Mouse (Mus musculus) hindbrain, embryonic 15.5 days (tissue): Measurements from ENCODE around the gene Rai1. TPM values are rescaled to one million over a fixed set of nuclear protein-coding genes. Genes with fewer than 3 reads are reported as not detected.

ENCODE experiments used
- ATAC-seq: fragments of 200-750 bp; cut with Nextera tagmentation; 2 replicates; pipeline ENCODE4 v1.8.0; 2017; ENCODE audit warnings: low read depth, moderate number of reproducible peaks, moderate TSS enrichment; ENCODE audit not compliant: low FRiP score
- H3K27ac ChIP-seq: fragments of 300-500 bp; sonication (generic); replicated peaks from 2 replicates; pipeline ENCODE4 v1.5.1; 2015; ENCODE audit warnings: mild to moderate bottlenecking, inconsistent platforms
- H3K27me3 ChIP-seq: fragments of 300-500 bp; sonication (generic); 2 replicates; pipeline ENCODE4 v1.6.1; 2015; ENCODE audit warnings: control low read depth, inconsistent platforms
- H3K36me3 ChIP-seq: fragments of 300-500 bp; sonication (generic); 2 replicates; pipeline ENCODE4 v1.6.1; 2015; ENCODE audit warnings: control low read depth, inconsistent platforms
- H3K4me1 ChIP-seq: fragments of 300-500 bp; sonication (generic); replicated peaks from 2 replicates; pipeline ENCODE4 v1.6.1; 2015; ENCODE audit warnings: control low read depth, inconsistent platforms
- H3K4me2 ChIP-seq: fragments of 300-500 bp; sonication (generic); 2 replicates; pipeline ENCODE4 v1.6.1; 2015; ENCODE audit warnings: moderate library complexity, mild to moderate bottlenecking, inconsistent platforms
- H3K4me3 ChIP-seq: fragments of 300-500 bp; sonication (generic); 2 replicates; pipeline ENCODE4 v1.5.1; 2015; ENCODE audit warnings: mild to moderate bottlenecking, inconsistent platforms
- H3K9ac ChIP-seq: fragments of 300-500 bp; sonication (generic); 2 replicates; pipeline ENCODE4 v1.6.1; 2015; ENCODE audit warnings: inconsistent platforms
- H3K9me3 ChIP-seq: fragments of 300-500 bp; sonication (generic); 2 replicates; pipeline ENCODE4 v1.6.1; 2016; ENCODE audit warnings: control low read depth, inconsistent platforms
- WGBS: fragments of 180-500 bp; shearing (Covaris S2); methylation state at CpG from one replicate; pipeline ENCODE4 v1.1.7; 2015; 5-methylcytosine and 5-hydroxymethylcytosine counted together
- polyA plus RNA-seq: library from polyadenylated mRNA; unstranded; fragments of >200 nt; fragmentation: Nextera tagmentation; extraction: Ambion mirVana; gene quantifications from 2 replicates; pipeline ENCODE4 v1.2.1, GENCODE M21; 2015

Rai1 gene
- polyA plus RNA-seq, 1 experiment from 2014 or later = 32.5 TPM

DNA sequence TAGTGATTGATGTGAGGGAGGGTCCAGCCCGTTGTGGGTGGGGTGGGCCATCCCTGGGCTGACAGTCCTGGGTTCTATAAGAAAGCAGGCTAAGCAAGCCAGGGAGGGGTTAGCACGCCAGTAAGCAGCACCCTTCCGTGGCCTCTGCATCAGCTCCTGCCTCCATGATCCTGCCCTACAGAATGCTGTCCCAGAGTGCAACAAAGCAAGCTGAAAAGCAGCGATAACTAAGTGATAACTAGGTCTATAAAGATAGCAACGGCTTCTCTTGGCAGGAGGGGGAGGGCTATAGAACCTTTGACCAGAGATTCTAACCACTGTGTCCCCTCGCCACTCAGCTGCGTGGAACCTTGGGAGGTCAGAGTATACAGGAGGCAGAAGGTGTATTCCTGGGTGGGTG is 112.7 kb downstream of the Rai1 start:
- Histone ChIP-seq H3K9ac (no peak overlapping the region), H3K4me1 (peaks cover 23% of the 10 kb centered on the region), H3K27me3 (no peaks in the 10 kb centered on the region), H3K4me2 (no peak overlapping the region), H3K36me3 (no peaks in the 10 kb centered on the region), H3K27ac (no peak overlapping the region), H3K9me3 (no peaks in the 10 kb centered on the region), H3K4me3 (no peak overlapping the region)
- ATAC-seq = no peak
- WGBS = 91% methylated on average over 7 of the region's 7 CpGs

DNA sequence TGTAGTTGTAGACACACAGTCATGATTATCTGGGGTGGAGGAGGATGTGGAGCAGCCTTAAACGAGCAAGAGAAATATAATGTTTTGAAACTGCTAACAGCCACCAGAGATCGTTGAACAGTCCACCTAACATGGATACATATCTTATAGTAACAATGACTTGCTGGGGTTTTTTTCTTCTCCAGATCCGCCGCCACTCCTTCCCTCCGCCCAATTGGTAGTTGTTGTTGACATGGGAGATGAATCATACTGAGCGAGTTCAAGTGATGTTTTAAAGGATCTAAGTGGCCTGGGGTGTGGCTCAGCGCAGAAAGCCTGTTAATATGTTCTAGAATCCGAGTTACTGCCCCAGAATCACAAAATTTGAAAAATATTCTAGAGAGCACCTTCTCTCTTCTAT is 114.8 kb downstream of the Rai1 start:
- ATAC-seq = no peak
- no peak overlapping the region for H3K27ac ChIP-seq
- peak overlapping the region; percentile 68 for H3K4me2 ChIP-seq
- H3K9me3 ChIP-seq = no peaks in the 10 kb centered on the region
- no peaks in the 10 kb centered on the region for H3K36me3 ChIP-seq
- H3K4me3 ChIP-seq = peak overlapping the region; percentile 56
- H3K4me1 ChIP-seq = peaks cover 32% of the 10 kb centered on the region
- H3K9ac ChIP-seq = peak overlapping the region; percentile 46
- H3K27me3 ChIP-seq = no peaks in the 10 kb centered on the region
- WGBS = 47% methylated on average over 8 of the region's 8 CpGs

DNA sequence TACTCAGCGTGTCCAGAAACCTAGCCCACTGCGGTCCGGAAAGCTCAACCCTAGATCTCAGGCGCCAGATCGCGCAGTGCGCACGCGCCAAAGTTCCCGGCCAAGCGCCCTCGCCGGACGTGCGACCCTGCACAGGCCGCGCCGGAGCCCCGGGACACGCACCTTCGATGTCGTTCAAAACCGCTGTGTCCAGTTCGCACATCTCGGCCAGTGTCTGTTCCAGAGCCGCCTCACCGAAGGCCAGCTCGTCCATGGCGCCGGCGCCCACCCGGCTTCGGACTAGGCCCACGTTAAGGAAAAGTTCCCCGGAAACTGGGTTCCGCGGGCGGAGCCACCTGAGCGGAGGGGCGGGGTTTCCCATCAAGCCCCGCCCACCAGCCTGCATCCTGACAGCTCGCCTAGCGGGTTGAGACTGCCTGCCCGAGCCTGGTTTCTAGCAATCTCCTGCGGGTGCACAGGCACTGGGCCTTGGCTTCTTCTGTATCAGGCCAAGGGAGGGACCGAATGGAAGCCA is 115.5 kb downstream of the Rai1 start:
- WGBS = under 1% methylated on average over 46 of the region's 46 CpGs

DNA sequence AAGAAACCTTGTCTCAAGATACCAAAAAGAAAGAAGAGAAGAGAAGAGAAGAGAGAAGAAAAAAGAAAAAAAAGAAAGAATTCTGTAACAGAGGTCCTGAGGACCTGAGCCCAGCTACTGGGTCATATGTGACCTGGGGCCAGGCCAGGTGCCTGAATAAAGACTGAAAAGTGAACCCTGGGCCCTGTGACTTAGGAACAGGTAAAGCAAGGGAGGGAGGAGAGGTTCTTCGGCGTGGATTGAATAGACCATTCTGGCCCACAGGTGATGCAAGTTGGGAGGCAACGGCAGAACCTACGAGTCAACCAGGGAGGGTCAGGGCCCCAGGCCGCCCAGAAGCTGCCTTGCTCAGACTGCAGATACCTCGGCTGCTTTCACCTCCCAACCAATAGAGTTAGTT is 116.6 kb downstream of the Rai1 start:
- Histone ChIP-seq H3K9me3 (no peaks in the 10 kb centered on the region), H3K27ac (no peak overlapping the region), H3K27me3 (no peaks in the 10 kb centered on the region), H3K4me1 (peaks cover 32% of the 10 kb centered on the region), H3K4me2 (no peak overlapping the region), H3K4me3 (no peak overlapping the region), H3K36me3 (no peaks in the 10 kb centered on the region), H3K9ac (no peak overlapping the region)
- WGBS = 92% methylated on average over 6 of the region's 6 CpGs
- ATAC-seq = no peak

More for the DNA sequence above, 115.5 kb downstream of the Rai1 start:
- H3K27me3 ChIP-seq = no peaks in the 10 kb centered on the region
- peak overlapping the region; percentile 56 for H3K4me3 ChIP-seq
- peak; percentile 81 for ATAC-seq
- H3K4me2 ChIP-seq = peak overlapping the region; percentile 68
- H3K36me3 ChIP-seq = no peaks in the 10 kb centered on the region
- peak overlapping the region; percentile 61 for H3K27ac ChIP-seq
- no peaks in the 10 kb centered on the region for H3K9me3 ChIP-seq
- H3K4me1 ChIP-seq = peaks cover 32% of the 10 kb centered on the region
- peak overlapping the region; percentile 46 for H3K9ac ChIP-seq

DNA sequence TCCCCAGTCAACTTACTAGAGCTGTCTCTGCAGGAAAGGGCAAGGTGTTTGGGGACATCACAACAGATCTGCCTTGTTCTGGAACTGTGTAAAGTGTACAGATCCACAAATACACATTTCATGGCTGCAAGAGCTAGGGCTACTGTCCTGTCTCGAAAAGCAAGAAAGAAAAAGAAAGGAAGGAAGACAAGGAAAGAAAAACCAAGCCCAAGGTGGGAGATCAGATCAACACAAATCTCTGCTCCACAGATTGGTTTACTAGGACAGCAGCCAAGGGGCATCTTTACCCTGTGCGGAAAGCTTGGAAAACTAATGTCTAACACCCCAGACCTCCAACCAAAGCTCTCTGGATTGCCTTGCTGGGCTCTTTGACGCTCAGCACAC is 117.3 kb downstream of the Rai1 start:
- Histone ChIP-seq H3K4me1 (peaks cover 32% of the 10 kb centered on the region), H3K4me3 (peak overlapping the region; percentile 32; the same call in 1 of the 2 replicates), H3K9ac (no peak overlapping the region), H3K36me3 (no peaks in the 10 kb centered on the region), H3K9me3 (no peaks in the 10 kb centered on the region), H3K27ac (peak overlapping the region; percentile 70), H3K4me2 (peak overlapping the region; percentile 75), H3K27me3 (no peaks in the 10 kb centered on the region)
- ATAC-seq = no peak
- 53% methylated on average over 3 of the region's 3 CpGs for WGBS

DNA sequence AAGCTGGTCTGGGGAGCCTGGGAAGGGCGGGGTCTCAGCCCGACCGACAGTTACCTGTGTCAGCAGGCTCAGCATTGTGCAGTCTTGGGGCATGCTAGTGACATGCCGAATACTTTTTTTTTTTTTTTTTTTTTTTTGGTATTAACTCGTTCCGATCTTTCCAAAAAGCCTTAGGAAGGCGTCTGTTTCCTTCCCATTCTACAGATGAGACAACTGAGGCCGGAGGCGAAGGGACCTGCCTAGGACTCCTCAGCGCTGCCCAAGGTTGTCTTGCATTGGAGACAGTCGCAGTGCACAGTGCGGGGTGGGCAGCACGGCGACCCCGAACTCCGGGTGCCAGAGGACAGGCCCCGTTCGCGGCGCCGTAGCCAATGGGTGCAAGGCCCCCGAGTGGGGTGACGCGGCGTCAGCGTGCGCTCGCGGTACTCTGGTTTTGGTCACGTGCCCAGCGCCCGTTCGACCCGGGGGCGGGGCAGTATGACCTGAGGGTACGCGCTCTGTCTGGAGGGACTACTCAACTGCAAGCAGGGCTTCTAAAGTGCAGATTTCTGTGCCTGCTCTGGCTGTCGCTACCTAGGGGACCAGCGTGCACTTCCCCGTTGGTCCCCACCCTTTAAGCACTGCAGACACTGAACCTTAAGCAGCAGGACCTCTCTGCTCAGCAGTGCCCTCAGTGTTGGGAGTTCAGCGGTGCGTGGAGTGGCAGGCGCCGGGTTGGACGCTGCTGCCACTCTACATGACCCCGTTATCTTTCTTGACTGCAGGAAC is 117.8 kb downstream of the Rai1 start, which contains the start of gene Srebf1:
TSS of gene Srebf1 (minus strand) at position 113 of the 768 bp plus-strand sequence.
- Histone ChIP-seq H3K9me3 (no peaks in the 10 kb centered on the region), H3K36me3 (no peaks in the 10 kb centered on the region), H3K4me3 (peak within 1 kb of the TSS; percentile 32), H3K4me2 (peak within 1 kb of the TSS; percentile 75), H3K9ac (peak within 1 kb of the TSS; percentile 34), H3K4me1 (peaks cover 32% of the 10 kb centered on the region), H3K27ac (peak within 1 kb of the TSS; percentile 70), H3K27me3 (no peaks in the 10 kb centered on the region)
- peak; percentile 81 for ATAC-seq
- 6% methylated on average over 46 of the region's 46 CpGs for WGBS

DNA sequence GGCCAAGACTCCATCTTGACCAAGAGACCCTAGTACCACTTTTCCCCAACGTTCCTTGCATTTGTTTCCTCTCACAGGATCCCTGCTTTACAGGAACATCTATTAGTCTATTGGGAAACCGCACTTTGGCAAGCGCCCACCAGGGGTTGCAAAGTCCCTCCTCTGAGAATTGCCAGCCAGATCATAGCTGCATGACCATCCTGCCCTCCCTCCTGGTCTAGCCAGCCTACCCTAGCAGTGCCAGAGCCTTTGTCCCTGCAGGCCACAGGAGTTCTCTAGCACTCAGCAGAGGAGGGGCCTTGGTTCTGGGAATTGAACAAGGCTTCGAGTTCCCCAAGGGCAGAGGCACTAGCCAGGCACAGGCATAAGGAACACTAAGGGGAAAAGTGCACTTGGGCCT is 119.9 kb downstream of the Rai1 start:
- Histone ChIP-seq H3K27ac (no peak overlapping the region), H3K4me3 (no peak overlapping the region), H3K9me3 (no peaks in the 10 kb centered on the region), H3K9ac (no peak overlapping the region), H3K36me3 (0 out of 2 replicates have a peak, but pooled peaks cover 3% of the 10 kb centered on the region), H3K4me1 (peaks cover 24% of the 10 kb centered on the region), H3K4me2 (no peak overlapping the region), H3K27me3 (no peaks in the 10 kb centered on the region)
- no peak for ATAC-seq
- 48% methylated on average over 4 of the region's 4 CpGs for WGBS

DNA sequence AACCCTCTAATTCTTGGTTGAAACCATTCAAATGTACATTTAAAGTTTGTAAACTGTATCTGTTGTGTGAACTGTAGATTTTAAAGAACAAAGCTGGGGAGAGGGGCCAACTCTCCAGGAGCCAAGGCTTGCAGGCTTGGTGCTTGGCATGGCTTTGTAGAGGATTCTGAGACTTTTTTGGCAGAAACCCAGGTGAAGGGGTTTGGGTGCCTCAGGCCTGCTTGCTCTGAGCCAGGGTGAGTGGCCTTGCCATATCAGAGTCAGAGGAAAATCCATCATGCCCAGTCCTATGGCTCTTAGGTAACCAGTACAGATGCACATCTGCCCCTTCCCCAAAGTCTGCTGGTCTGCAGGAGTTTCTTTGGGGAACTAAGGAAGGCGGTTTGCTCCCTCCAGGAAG is 121.1 kb downstream of the Rai1 start:
- Histone ChIP-seq H3K4me1 (peaks cover 16% of the 10 kb centered on the region), H3K4me2 (no peak overlapping the region), H3K4me3 (no peak overlapping the region), H3K27ac (no peak overlapping the region), H3K9me3 (no peaks in the 10 kb centered on the region), H3K36me3 (0 out of 2 replicates have a peak, but pooled peaks cover 3% of the 10 kb centered on the region), H3K9ac (no peak overlapping the region), H3K27me3 (no peaks in the 10 kb centered on the region)
- WGBS = 71% methylated on average over 1 of the region's 1 CpGs
- ATAC-seq = no peak

DNA sequence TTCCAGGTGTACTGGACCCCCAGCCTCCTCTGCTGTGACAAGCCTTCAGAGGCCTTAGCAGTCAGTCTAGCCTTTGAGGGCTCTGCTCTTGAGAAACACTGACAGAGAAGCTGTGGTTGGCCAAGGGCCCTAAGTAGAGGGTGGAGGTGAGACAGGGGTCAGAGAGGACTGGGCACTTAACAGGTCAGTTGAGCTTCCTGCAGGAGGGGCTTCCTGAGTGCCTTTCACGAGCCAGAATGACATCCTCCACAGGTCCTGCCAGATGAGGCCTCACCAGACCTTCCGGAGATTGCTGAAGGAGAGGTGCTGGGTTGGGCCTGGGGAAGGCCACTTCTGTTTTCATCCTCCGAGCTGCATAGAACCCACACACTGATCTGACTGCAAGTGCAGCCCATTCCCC is 123.7 kb downstream of the Rai1 start:
- ATAC-seq = no peak
- Histone ChIP-seq H3K4me3 (no peak overlapping the region), H3K27ac (no peak overlapping the region), H3K9ac (no peak overlapping the region), H3K9me3 (no peaks in the 10 kb centered on the region), H3K4me2 (no peak overlapping the region), H3K4me1 (peaks cover 9% of the 10 kb centered on the region; the same call in 1 of the 2 replicates), H3K27me3 (no peaks in the 10 kb centered on the region), H3K36me3 (0 out of 2 replicates have a peak, but pooled peaks cover 3% of the 10 kb centered on the region)
- WGBS = 83% methylated on average over 3 of the region's 3 CpGs

DNA sequence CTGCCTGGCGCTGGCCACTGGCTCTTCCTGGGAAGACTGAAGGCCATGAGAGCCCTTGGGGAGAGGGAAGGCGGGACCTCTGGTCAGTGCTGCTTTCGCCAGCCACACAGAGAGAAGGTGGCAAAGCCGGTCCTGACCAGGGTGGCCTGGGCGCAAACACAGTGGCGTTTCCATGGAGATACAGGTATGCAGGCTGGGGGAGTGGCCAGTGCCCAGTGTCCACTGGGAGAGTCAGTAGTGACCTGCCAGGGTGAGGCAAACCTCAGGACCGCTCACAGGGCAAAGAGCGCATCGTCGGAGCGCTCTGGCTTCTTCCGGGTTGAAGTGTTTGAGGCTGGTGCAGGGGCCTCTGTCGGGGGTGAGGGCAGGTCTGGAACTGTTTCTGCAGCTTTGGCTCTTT is 125.0 kb downstream of the Rai1 start:
- H3K9me3 ChIP-seq = no peaks in the 10 kb centered on the region
- no peak overlapping the region for H3K27ac ChIP-seq
- 0 out of 2 replicates have a peak, but pooled peaks cover 3% of the 10 kb centered on the region for H3K36me3 ChIP-seq
- H3K9ac ChIP-seq = no peak overlapping the region
- H3K4me3 ChIP-seq = no peak overlapping the region
- H3K4me2 ChIP-seq = no peak overlapping the region
- ATAC-seq = no peak
- H3K4me1 ChIP-seq = peaks cover 9% of the 10 kb centered on the region; the same call in 1 of the 2 replicates
- 77% methylated on average over 13 of the region's 13 CpGs for WGBS
- no peaks in the 10 kb centered on the region for H3K27me3 ChIP-seq

DNA sequence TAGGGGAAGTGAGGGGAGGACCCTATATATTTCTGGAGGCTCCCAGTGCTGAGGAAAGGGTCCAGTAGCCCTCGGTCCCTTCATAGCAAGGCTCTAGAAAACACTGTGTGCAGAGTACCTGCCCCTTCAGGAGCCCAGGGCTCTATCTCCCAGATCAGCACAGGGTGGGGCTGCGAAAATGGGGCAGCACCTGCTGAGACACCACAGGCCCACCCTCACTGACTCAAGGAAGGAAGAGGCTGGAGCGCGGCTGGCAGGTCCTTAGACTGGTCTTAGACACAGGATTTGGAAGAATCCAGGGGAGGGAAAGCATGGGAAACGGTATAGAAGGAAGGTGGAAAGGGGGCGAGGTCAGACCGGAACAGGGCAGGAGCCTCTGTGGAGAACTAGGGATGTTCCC is 125.7 kb downstream of the Rai1 start:
- Histone ChIP-seq H3K27ac (no peak overlapping the region), H3K36me3 (0 out of 2 replicates have a peak, but pooled peaks cover 3% of the 10 kb centered on the region), H3K9me3 (no peaks in the 10 kb centered on the region), H3K4me1 (peaks cover 9% of the 10 kb centered on the region; the same call in 1 of the 2 replicates), H3K27me3 (no peaks in the 10 kb centered on the region), H3K4me3 (no peak overlapping the region), H3K4me2 (no peak overlapping the region), H3K9ac (no peak overlapping the region)
- WGBS = 89% methylated on average over 7 of the region's 7 CpGs
- no peak for ATAC-seq

DNA sequence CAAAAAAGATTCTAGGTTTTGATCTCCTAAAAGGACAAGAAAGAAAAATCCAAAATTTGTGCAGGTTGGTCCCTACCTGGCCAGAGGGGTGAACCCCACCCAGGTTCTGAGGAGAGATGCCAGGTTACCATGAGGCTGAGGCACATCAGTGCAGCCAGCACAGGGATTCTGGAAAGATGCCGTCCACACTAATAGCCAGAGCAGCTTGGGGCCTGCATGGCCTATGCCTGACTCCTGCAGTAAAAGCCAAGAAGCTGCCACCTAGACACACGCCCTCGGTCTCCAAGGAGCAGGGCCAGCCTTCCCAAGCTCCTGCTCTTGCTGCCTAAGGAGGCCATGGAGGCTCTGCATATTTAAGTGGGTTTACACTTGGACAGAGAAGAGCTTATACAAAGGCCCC is 126.5 kb downstream of the Rai1 start:
- Histone ChIP-seq H3K27ac (no peak overlapping the region), H3K36me3 (0 out of 2 replicates have a peak, but pooled peaks cover 10% of the 10 kb centered on the region), H3K9me3 (no peaks in the 10 kb centered on the region), H3K27me3 (no peaks in the 10 kb centered on the region), H3K4me3 (no peak overlapping the region), H3K4me1 (peaks cover 9% of the 10 kb centered on the region; the same call in 1 of the 2 replicates), H3K4me2 (no peak overlapping the region), H3K9ac (no peak overlapping the region)
- ATAC-seq = 0 out of 2 replicates have a peak, but pooled peaks have one; percentile 33
- WGBS = 62% methylated on average over 3 of the region's 3 CpGs
